Mouse (Mus musculus) myocyte (in vitro differentiated cells): Measurements from ENCODE around the gene Cacng8. TPM values are rescaled to one million over a fixed set of nuclear protein-coding genes. Genes with fewer than 3 reads are reported as not detected.

Experiments
- H3K27me3 ChIP-seq: one replicate; pipeline ENCODE4 v1.6.1; 2011; ENCODE audit not compliant: control insufficient read depth, insufficient read depth, insufficient read length
- H3K36me3 ChIP-seq: one replicate; pipeline ENCODE4 v1.6.1; 2011; ENCODE audit not compliant: control insufficient read depth, insufficient read depth
- H3K4me2 ChIP-seq: one replicate; pipeline ENCODE4 v1.6.1; 2011; ENCODE audit warnings: low read depth, control low read depth
- H3K4me3 ChIP-seq: one replicate; pipeline ENCODE4 v1.5.1; 2011; ENCODE audit warnings: mild to moderate bottlenecking, control low read depth, moderate library complexity
- H3K79me2 ChIP-seq: one replicate; pipeline ENCODE4 v1.6.1; 2011; ENCODE audit not compliant: control insufficient read depth, insufficient read depth
- H3ac ChIP-seq: one replicate; pipeline ENCODE4 v1.6.1; 2011; ENCODE audit not compliant: control insufficient read depth, insufficient read length
- CEBPB ChIP-seq: IDR thresholded peaks from 2 replicates; pipeline ENCODE4 v1.6.1; 2011; ENCODE audit warnings: mild to moderate bottlenecking, moderate library complexity; ENCODE audit not compliant: poor library complexity, insufficient read depth, severe bottlenecking
- E2F4 ChIP-seq: IDR thresholded peaks from one replicate; pipeline ENCODE4 v1.6.1; 2011; ENCODE audit warnings: mild to moderate bottlenecking, control low read depth, moderate library complexity; ENCODE audit not compliant: insufficient read depth
- MAX ChIP-seq: IDR thresholded peaks from one replicate; pipeline ENCODE4 v1.6.1; 2011; ENCODE audit warnings: low read depth, mild to moderate bottlenecking, control low read depth
- MYOD1 ChIP-seq, 3 experiments: IDR thresholded peaks; one replicate each; pipeline ENCODE4 v1.6.1; 2011; ENCODE audit warnings: control low read depth in 2 of 3, low read depth in 2 of 3, mild to moderate bottlenecking in 2 of 3, moderate library complexity in 1 of 3; ENCODE audit not compliant: insufficient read length in 2 of 3, control insufficient read depth in 1 of 3
- MYOG ChIP-seq, 3 experiments: IDR thresholded peaks; one replicate each; pipeline ENCODE4 v1.6.1; 2011; ENCODE audit warnings: control low read depth in 2 of 3, low read depth in 2 of 3, mild to moderate bottlenecking in 2 of 3; ENCODE audit not compliant: insufficient read length in 2 of 3, control insufficient read depth in 1 of 3, insufficient read depth in 1 of 3
- POLR2A ChIP-seq: IDR thresholded peaks from one replicate; pipeline ENCODE4 v1.6.1; 2011; ENCODE audit warnings: low read depth, mild to moderate bottlenecking, control low read depth, moderate library complexity; ENCODE audit not compliant: insufficient read length
- POLR2AphosphoS2 ChIP-seq: IDR thresholded peaks from one replicate; pipeline ENCODE4 v1.6.1; 2011; ENCODE audit warnings: low read depth, control low read depth; ENCODE audit not compliant: insufficient read length
- REST ChIP-seq: IDR thresholded peaks from one replicate; pipeline ENCODE4 v1.6.1; 2011; ENCODE audit warnings: mild to moderate bottlenecking, control low read depth, moderate library complexity; ENCODE audit not compliant: insufficient read depth, insufficient read length
- SRF ChIP-seq: IDR thresholded peaks from one replicate; pipeline ENCODE4 v1.6.1; 2011; ENCODE audit warnings: low read depth; ENCODE audit not compliant: control insufficient read depth, insufficient read length
- TCF12 ChIP-seq: IDR thresholded peaks from one replicate; pipeline ENCODE4 v1.6.1; 2011; ENCODE audit warnings: mild to moderate bottlenecking, control low read depth; ENCODE audit not compliant: poor library complexity, insufficient read depth, severe bottlenecking
- TCF3 ChIP-seq: IDR thresholded peaks from one replicate; pipeline ENCODE4 v1.6.1; 2011; ENCODE audit warnings: low read depth, control low read depth; ENCODE audit not compliant: insufficient read length
- USF1 ChIP-seq: IDR thresholded peaks from one replicate; pipeline ENCODE4 v1.6.1; 2011; ENCODE audit warnings: low read depth, mild to moderate bottlenecking, control low read depth, moderate library complexity
- polyA plus RNA-seq: library from polyadenylated mRNA; unstranded; fragments of >200 nt; fragmentation: generic; extraction: Trizol; gene quantifications from one replicate; pipeline ENCODE4 v1.2.1, GENCODE M21; 2012; ENCODE audit warnings: missing spikeins

Cacng8 gene
- polyA plus RNA-seq, 1 experiment = 0.18 TPM

- no peak overlapping the region for H3ac ChIP-seq
- peaks cover 7% of the 10 kb centered on the region for H3K27me3 ChIP-seq
- TF ChIP-seq POLR2A (no peak), POLR2AphosphoS2 (no peak), SRF (no peak), MYOD1 (IDR thresholded peaks at IDR 0.05; ENCODE audit: control insufficient read depth in 1 of 3, insufficient read length in 2 of 3, low read depth in 2 of 3) (no peak), MAX (no peak), REST (no peak), CEBPB (no peak), TCF3 (no peak), MYOG (IDR thresholded peaks at IDR 0.05; ENCODE audit: control insufficient read depth in 1 of 3, insufficient read depth in 1 of 3, insufficient read length in 2 of 3, low read depth in 2 of 3) (no peak), TCF12 (no peak), E2F4 (no peak), USF1 (no peak)
- H3K4me2 ChIP-seq = no peak overlapping the region
- no peaks in the 10 kb centered on the region for H3K79me2 ChIP-seq
- no peak overlapping the region for H3K4me3 ChIP-seq
- no peaks in the 10 kb centered on the region for H3K36me3 ChIP-seq
Observed at GRCm38 (mm10) chr7:3370407-3370806, 20.1 kb upstream of the Cacng8 start.

- TF ChIP-seq CEBPB (no peak), TCF3 (no peak), SRF (no peak), POLR2AphosphoS2 (no peak), MYOD1 (IDR thresholded peaks at IDR 0.05; ENCODE audit: control insufficient read depth in 1 of 3, insufficient read length in 2 of 3, low read depth in 2 of 3) (no peak), E2F4 (no peak), REST (no peak), POLR2A (no peak), TCF12 (no peak), MAX (no peak), MYOG (IDR thresholded peaks at IDR 0.05; ENCODE audit: control insufficient read depth in 1 of 3, insufficient read depth in 1 of 3, insufficient read length in 2 of 3, low read depth in 2 of 3) (no peak), USF1 (no peak)
- Histone ChIP-seq H3K27me3 (peaks cover 3% of the 10 kb centered on the region), H3ac (no peak overlapping the region), H3K4me3 (no peak overlapping the region), H3K4me2 (no peak overlapping the region), H3K36me3 (no peaks in the 10 kb centered on the region), H3K79me2 (no peaks in the 10 kb centered on the region)
Observed at GRCm38 (mm10) chr7:3372376-3372775, 18.1 kb upstream of the Cacng8 start.

- Histone ChIP-seq H3K4me2 (no peak overlapping the region), H3K4me3 (no peak overlapping the region), H3K79me2 (no peaks in the 10 kb centered on the region), H3K36me3 (no peaks in the 10 kb centered on the region), H3ac (no peak overlapping the region), H3K27me3 (no peaks in the 10 kb centered on the region)
- TF ChIP-seq TCF3 = no peak
- no peak for TF ChIP-seq E2F4
- no peak for TF ChIP-seq CEBPB
- TF ChIP-seq POLR2AphosphoS2 = no peak
- no peak for TF ChIP-seq REST
- TF ChIP-seq SRF = no peak
- no peak for TF ChIP-seq TCF12
Observed at GRCm38 (mm10) chr7:3373754-3374153, 16.7 kb upstream of the Cacng8 start.

- no peak overlapping the region for H3K4me2 ChIP-seq
- no peak overlapping the region for H3K4me3 ChIP-seq
- no peaks in the 10 kb centered on the region for H3K36me3 ChIP-seq
- no peaks in the 10 kb centered on the region for H3K27me3 ChIP-seq
- H3ac ChIP-seq = no peak overlapping the region
- TF ChIP-seq MAX = no peak
- no peak for TF ChIP-seq REST
- TF ChIP-seq MYOD1 (IDR thresholded peaks at IDR 0.05; ENCODE audit: control insufficient read depth in 1 of 3, insufficient read length in 2 of 3, low read depth in 2 of 3) = no peak
- TF ChIP-seq E2F4 = no peak
- TF ChIP-seq SRF = no peak
- no peak for TF ChIP-seq POLR2A
- no peak for TF ChIP-seq MYOG (IDR thresholded peaks at IDR 0.05; ENCODE audit: control insufficient read depth in 1 of 3, insufficient read depth in 1 of 3, insufficient read length in 2 of 3, low read depth in 2 of 3)
- no peak for TF ChIP-seq CEBPB
- no peak for TF ChIP-seq USF1
- no peak for TF ChIP-seq TCF12
- TF ChIP-seq TCF3 = no peak
- TF ChIP-seq POLR2AphosphoS2 = no peak
- no peaks in the 10 kb centered on the region for H3K79me2 ChIP-seq
Observed at GRCm38 (mm10) chr7:3376831-3377230, 13.7 kb upstream of the Cacng8 start.

GRCm38 (mm10) chr7:3382123-3382522, 8.4 kb upstream of the Cacng8 start:
- Histone ChIP-seq H3K79me2 (no peaks in the 10 kb centered on the region), H3K4me2 (no peak overlapping the region), H3K27me3 (no peaks in the 10 kb centered on the region), H3K36me3 (no peaks in the 10 kb centered on the region), H3K4me3 (no peak overlapping the region), H3ac (no peak overlapping the region)
- TF ChIP-seq TCF3 (no peak), REST (no peak), CEBPB (no peak), USF1 (no peak), POLR2AphosphoS2 (no peak), TCF12 (no peak)
